ENCODE assay signal across 10 mouse cellular contexts in genomic region chr13:48464170-48464569, GRCm38 (mm10). TPM values are rescaled to one million over a fixed set of nuclear protein-coding genes. Genes with fewer than 3 reads are reported as not detected.
DNase-seq lines count a peak whose midpoint lies in the region; ATAC-seq lines count a peak whose summit lies in the region.
"Had no signal": no experiment of that assay in that cellular context is flagged by ENCODE, and none has a peak within 500 bp of the region (broad histone marks: within the 10 kb centered on the region; RNA-seq: fewer than 3 reads in every experiment).

No protein-coding gene starts in this region.

- H3K27me3 ChIP-seq in liver, embryonic 13.5 days, result 0 out of 2 replicates have a peak, but pooled peaks cover 2% of the 10 kb centered on the region
- H3K27me3 ChIP-seq in neural tube, embryonic 13.5 days, result no peaks in the 10 kb centered on the region
- H3K27me3 ChIP-seq: stomach, embryonic 15.5 days had no signal

- H3K27ac ChIP-seq in liver, embryonic 13.5 days, result no peak overlapping the region
- H3K27ac ChIP-seq in neural tube, embryonic 13.5 days (replicated peaks), result peak overlapping the region; percentile 38; the same call in 1 of the 2 replicates
- H3K27ac ChIP-seq: stomach, embryonic 15.5 days had no signal

- peak; percentile 59 for DNase-seq in A20 (ENCODE audit: low read depth, low spot score)
- DNase-seq in WW6 (ENCODE audit: low read depth, low spot score), result peak; percentile 31
- peak; percentile 56 for DNase-seq in gastrocnemius, postnatal 10 days
- DNase-seq in kidney, postnatal 10 days, result peak; percentile 78
- peak; percentile 3 for DNase-seq in liver, embryonic 13.5 days
- DNase-seq in thymus, postnatal 0 days (ENCODE audit: low spot score), result peak; percentile 59

- H3K9ac ChIP-seq in liver, embryonic 13.5 days, result no peak overlapping the region
- no peak overlapping the region for H3K9ac ChIP-seq in neural tube, embryonic 13.5 days
- H3K9ac ChIP-seq: stomach, embryonic 15.5 days had no signal

- H3K9me3 ChIP-seq in liver, embryonic 13.5 days (replicated peaks), result no peaks in the 10 kb centered on the region
- no peaks in the 10 kb centered on the region for H3K9me3 ChIP-seq in neural tube, embryonic 13.5 days
- H3K9me3 ChIP-seq: stomach, embryonic 15.5 days had no signal

- peak; percentile 79 for ATAC-seq in common myeloid progenitor, adult 5-6 weeks (replicated peaks; ENCODE audit: low read depth, poor library complexity, severe bottlenecking)
- ATAC-seq in liver, embryonic 13.5 days (ENCODE audit: low read depth), result no peak
- peak; percentile 63 for ATAC-seq in neural tube, embryonic 13.5 days (ENCODE audit: low read depth)

- 13% methylated on average over 4 of the region's 4 CpGs for WGBS in liver, embryonic 13.5 days (ENCODE audit: insufficient replicate concordance)
- WGBS in neural tube, embryonic 13.5 days, result 9% methylated on average over 4 of the region's 4 CpGs

- H3K4me1 ChIP-seq in liver, embryonic 13.5 days (replicated peaks), result no peaks in the 10 kb centered on the region
- peaks cover 31% of the 10 kb centered on the region for H3K4me1 ChIP-seq in neural tube, embryonic 13.5 days (replicated peaks)
- H3K4me1 ChIP-seq: stomach, embryonic 15.5 days had no signal

- H3K4me3 ChIP-seq in liver, embryonic 13.5 days (replicated peaks), result no peak overlapping the region
- no peak overlapping the region for H3K4me3 ChIP-seq in neural tube, embryonic 13.5 days
- H3K4me3 ChIP-seq: erythroblast, embryonic 14.5 days; stomach, embryonic 15.5 days had no signal

- no peak overlapping the region for H3K4me2 ChIP-seq in liver, embryonic 13.5 days
- no peak overlapping the region for H3K4me2 ChIP-seq in neural tube, embryonic 13.5 days
- H3K4me2 ChIP-seq: stomach, embryonic 15.5 days had no signal

- no peaks in the 10 kb centered on the region for H3K36me3 ChIP-seq in liver, embryonic 13.5 days
- no peaks in the 10 kb centered on the region for H3K36me3 ChIP-seq in neural tube, embryonic 13.5 days
- H3K36me3 ChIP-seq: stomach, embryonic 15.5 days had no signal

RNA-seq across cellular contexts. Expression of gene Zfp169, which starts 49.1 kb away (rescaled TPM):
- 12.7 and 12.8 TPM in 2 replicates for total RNA-seq in common myeloid progenitor, adult 5-6 weeks (2017)
- total RNA-seq in gastrocnemius, postnatal 10 days (2021), result 1 to 10 TPM; 2.8 to 3.1 TPM
- 0.70 and 0.92 TPM in 2 replicates for polyA plus RNA-seq in liver, embryonic 13.5 days (2015; fragmentation: Nextera tagmentation; extraction: Ambion mirVana)
- polyA plus RNA-seq in neural tube, embryonic 13.5 days (2015; fragmentation: Nextera tagmentation; extraction: Ambion mirVana), result 4.8 and 5.4 TPM in 2 replicates
- polyA plus RNA-seq in thymus, postnatal 0 days (2015; fragmentation: Nextera tagmentation; extraction: Ambion mirVana), result 3.6 and 4.2 TPM in 2 replicates

RNA-seq across cellular contexts. Expression of gene A830005F24Rik, which starts 49.2 kb away (rescaled TPM):
- 0.73 TPM in 1 of 2 replicates, not detected in the other for total RNA-seq in common myeloid progenitor, adult 5-6 weeks (2017)
- total RNA-seq in gastrocnemius, postnatal 10 days (2021), result not detected
- polyA plus RNA-seq in liver, embryonic 13.5 days (2015; fragmentation: Nextera tagmentation; extraction: Ambion mirVana), result 0.43 and 0.67 TPM in 2 replicates
- polyA plus RNA-seq in neural tube, embryonic 13.5 days (2015; fragmentation: Nextera tagmentation; extraction: Ambion mirVana), result 4.0 and 4.8 TPM in 2 replicates
- 1.4 and 1.7 TPM in 2 replicates for polyA plus RNA-seq in thymus, postnatal 0 days (2015; fragmentation: Nextera tagmentation; extraction: Ambion mirVana)
- polyA plus RNA-seq: erythroblast, embryonic 14.5 days had no signal

Comparison
In these comparisons a context has a peak if more than half of its experiments do, and no peak if none do; other contexts are left out.
1. DNase-seq: peak in every context shown above with its lines; median percentile 78 in kidney, postnatal 10 days; 59 in A20; 59 in thymus, postnatal 0 days; 56 in gastrocnemius, postnatal 10 days; 31 in WW6; 3 in liver, embryonic 13.5 days.